Mouse (Mus musculus): ENCODE results near the gene Zranb3. TPM values are rescaled to one million over a fixed set of nuclear protein-coding genes. Genes with fewer than 3 reads are reported as not detected.
A peak's percentile ranks its signal among the peaks of the same experiment; 100 is the strongest.

Zranb3 gene
- polyA plus RNA-seq, 1 experiment from 2014 or later, result 12.9 TPM

DNA sequence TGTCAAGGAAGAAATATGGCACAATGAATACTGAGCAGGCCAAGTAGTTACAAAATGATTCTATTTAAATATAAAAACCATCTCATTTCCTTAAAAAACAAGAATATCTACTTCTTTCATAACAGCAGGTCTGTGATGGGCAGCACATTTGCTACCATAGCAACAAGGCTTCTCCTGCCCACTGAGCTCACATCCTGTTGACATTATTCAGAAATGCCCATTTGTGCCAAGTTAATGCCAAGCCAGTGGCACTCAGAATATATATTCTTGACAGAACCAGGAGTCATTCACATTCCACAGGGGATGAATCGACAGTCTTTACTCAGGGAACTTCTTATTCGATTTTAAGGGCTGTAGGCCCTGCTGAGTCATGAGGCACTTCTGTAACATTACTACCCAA is 127.2 kb downstream of the Zranb3 start:
- Histone ChIP-seq H3K4me1 (ENCODE audit: insufficient read depth) (no peaks in the 10 kb centered on the region), H3K4me3 (ENCODE audit: low read depth, low read length) (no peak overlapping the region), H3K4me2 (no peak overlapping the region), H3K9ac (no peak overlapping the region), H3K9me3 (ENCODE audit: low read depth, low read length) (no peaks in the 10 kb centered on the region), H3K27me3 (ENCODE audit: insufficient read depth, low read length) (no peaks in the 10 kb centered on the region), H3K36me3 (ENCODE audit: insufficient read depth) (no peaks in the 10 kb centered on the region), H3K27ac (ENCODE audit: low read depth) (no peak overlapping the region)
- no peak; the same call in 1 of the 2 replicates for ATAC-seq (ENCODE audit: insufficient read depth)
- 68% methylated on average over 2 of the region's 2 CpGs for WGBS
- DNase-seq, result peak; percentile 13
- no peak for TF ChIP-seq CTCF (IDR thresholded peaks at IDR 0.05; ENCODE audit: low read depth)

GRCm38 (mm10) chr1:127974082-127974481 is 128.8 kb downstream of the Zranb3 start:
- no peaks in the 10 kb centered on the region for H3K9me3 ChIP-seq (ENCODE audit: low read depth, low read length)
- no peaks in the 10 kb centered on the region for H3K4me1 ChIP-seq (ENCODE audit: insufficient read depth)
- no peak for ATAC-seq (ENCODE audit: insufficient read depth)
- H3K27me3 ChIP-seq (ENCODE audit: insufficient read depth, low read length), result no peaks in the 10 kb centered on the region
- H3K4me2 ChIP-seq, result no peak overlapping the region
- TF ChIP-seq CTCF (IDR thresholded peaks at IDR 0.05; ENCODE audit: low read depth), result no peak
- WGBS, result 91% methylated on average over 4 of the region's 4 CpGs
- DNase-seq, result no peak
- no peak overlapping the region for H3K4me3 ChIP-seq (ENCODE audit: low read depth, low read length)
- no peak overlapping the region for H3K27ac ChIP-seq (ENCODE audit: low read depth)
- H3K9ac ChIP-seq, result no peak overlapping the region
- H3K36me3 ChIP-seq (ENCODE audit: insufficient read depth), result no peaks in the 10 kb centered on the region

GRCm38 (mm10) chr1:127970870-127971269 is 132.0 kb downstream of the Zranb3 start:
- Histone ChIP-seq H3K27ac (ENCODE audit: low read depth) (no peak overlapping the region), H3K4me1 (ENCODE audit: insufficient read depth) (no peaks in the 10 kb centered on the region), H3K27me3 (ENCODE audit: insufficient read depth, low read length) (no peaks in the 10 kb centered on the region), H3K4me2 (no peak overlapping the region), H3K9ac (no peak overlapping the region), H3K4me3 (ENCODE audit: low read depth, low read length) (no peak overlapping the region), H3K9me3 (ENCODE audit: low read depth, low read length) (no peaks in the 10 kb centered on the region), H3K36me3 (ENCODE audit: insufficient read depth) (no peaks in the 10 kb centered on the region)
- DNase-seq (no peak), ATAC-seq (ENCODE audit: insufficient read depth) (no peak)
- no peak for TF ChIP-seq CTCF (IDR thresholded peaks at IDR 0.05; ENCODE audit: low read depth)
- 85% methylated on average over 4 of the region's 4 CpGs for WGBS

DNA sequence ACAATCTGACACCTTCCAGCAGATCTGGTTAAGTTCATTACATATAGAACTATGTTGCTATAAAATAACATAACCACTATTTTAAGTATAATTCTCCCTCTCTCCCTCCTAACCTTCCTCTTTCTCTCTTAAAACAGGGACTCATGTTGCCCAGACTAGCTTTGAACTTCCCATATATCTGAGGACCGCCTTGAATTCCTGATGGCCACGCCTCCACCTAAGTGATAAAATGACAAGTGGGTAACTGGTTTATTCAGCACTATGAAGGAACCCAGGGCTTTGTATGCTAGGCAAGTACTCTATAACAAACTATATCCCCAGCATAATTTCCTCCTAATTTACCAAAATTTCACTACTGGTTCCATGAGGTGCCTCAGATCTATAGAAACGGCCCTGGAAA is 139.5 kb downstream of the Zranb3 start:
- whole genome bisulfite sequencing, result 81% methylated on average over 3 of the region's 3 CpGs

DNA sequence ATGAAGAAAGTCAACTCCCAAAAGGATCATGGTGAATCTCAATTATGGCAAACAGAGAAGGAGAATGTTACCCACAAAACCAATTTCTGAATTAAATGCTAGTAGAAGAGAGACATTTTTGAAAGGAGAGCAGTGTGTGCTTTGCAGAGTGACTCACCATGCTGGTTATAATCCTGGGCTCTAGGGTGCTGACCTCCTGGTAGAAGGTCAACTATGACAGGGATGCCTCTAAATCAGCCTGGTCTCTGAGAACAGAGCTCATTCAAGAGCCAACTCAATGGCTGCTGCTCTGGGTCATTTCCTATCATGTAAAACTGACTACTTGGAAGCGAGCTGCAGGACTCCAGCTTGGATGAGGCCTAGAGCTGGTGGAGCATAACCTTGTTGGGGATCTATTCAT is 141.7 kb downstream of the Zranb3 start:
- whole genome bisulfite sequencing, result 100% methylated on average over 1 of the region's 1 CpGs
- TF ChIP-seq CTCF (IDR thresholded peaks at IDR 0.05; ENCODE audit: low read depth), result no peak
- no peak overlapping the region for H3K27ac ChIP-seq (ENCODE audit: low read depth)
- H3K27me3 ChIP-seq (ENCODE audit: insufficient read depth, low read length), result no peaks in the 10 kb centered on the region
- H3K4me2 ChIP-seq, result no peak overlapping the region
- no peak overlapping the region for H3K9ac ChIP-seq
- H3K9me3 ChIP-seq (ENCODE audit: low read depth, low read length), result no peaks in the 10 kb centered on the region
- DNase-seq, result no peak
- H3K36me3 ChIP-seq (ENCODE audit: insufficient read depth), result peaks cover 8% of the 10 kb centered on the region; the same call in 1 of the 2 replicates
- no peak overlapping the region for H3K4me3 ChIP-seq (ENCODE audit: low read depth, low read length)
- H3K4me1 ChIP-seq (ENCODE audit: insufficient read depth), result no peaks in the 10 kb centered on the region
- ATAC-seq (ENCODE audit: insufficient read depth), result no peak

More for the DNA sequence above, 139.5 kb downstream of the Zranb3 start:
- no peak overlapping the region for H3K4me2 ChIP-seq
- no peaks in the 10 kb centered on the region for H3K9me3 ChIP-seq (ENCODE audit: low read depth, low read length)
- H3K36me3 ChIP-seq (ENCODE audit: insufficient read depth), result peaks cover 7% of the 10 kb centered on the region; the same call in 1 of the 2 replicates
- no peaks in the 10 kb centered on the region for H3K4me1 ChIP-seq (ENCODE audit: insufficient read depth)
- ATAC-seq (ENCODE audit: insufficient read depth) (no peak), DNase-seq (no peak)
- no peak for TF ChIP-seq CTCF (IDR thresholded peaks at IDR 0.05; ENCODE audit: low read depth)
- no peak overlapping the region for H3K4me3 ChIP-seq (ENCODE audit: low read depth, low read length)
- H3K27ac ChIP-seq (ENCODE audit: low read depth), result no peak overlapping the region
- no peak overlapping the region for H3K9ac ChIP-seq
- H3K27me3 ChIP-seq (ENCODE audit: insufficient read depth, low read length), result no peaks in the 10 kb centered on the region

DNA sequence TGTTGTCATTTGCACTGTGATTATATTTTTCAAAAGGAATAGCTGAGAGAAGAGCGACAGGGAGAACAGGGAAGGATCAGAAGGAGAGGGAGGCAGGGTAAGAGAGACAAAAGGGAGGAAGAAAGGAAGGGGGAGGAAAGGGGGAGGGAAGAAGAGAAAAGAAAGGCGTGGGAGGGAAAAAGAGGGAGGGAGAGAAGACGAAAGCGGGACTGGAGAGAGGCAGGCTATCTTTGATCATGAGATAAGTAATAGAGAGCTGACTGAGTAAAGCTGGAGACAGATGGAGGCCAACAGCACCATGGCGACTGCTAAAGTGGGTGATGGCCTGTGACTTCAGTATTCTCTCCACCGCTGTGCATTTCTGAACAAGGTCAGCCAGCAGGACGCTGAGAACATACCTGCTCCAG is 143.5 kb downstream of the Zranb3 start:
- Histone ChIP-seq H3K27me3 (ENCODE audit: insufficient read depth, low read length) (no peaks in the 10 kb centered on the region), H3K36me3 (ENCODE audit: insufficient read depth) (peaks cover 8% of the 10 kb centered on the region; the same call in 1 of the 2 replicates), H3K9ac (no peak overlapping the region), H3K27ac (ENCODE audit: low read depth) (peak overlapping the region; percentile 68; the same call in 1 of the 2 replicates), H3K4me2 (no peak overlapping the region), H3K9me3 (ENCODE audit: low read depth, low read length) (no peaks in the 10 kb centered on the region), H3K4me3 (ENCODE audit: low read depth, low read length) (no peak overlapping the region), H3K4me1 (ENCODE audit: insufficient read depth) (no peaks in the 10 kb centered on the region)
- no peak for TF ChIP-seq CTCF (IDR thresholded peaks at IDR 0.05; ENCODE audit: low read depth)
- WGBS, result 32% methylated on average over 7 of the region's 7 CpGs
- ATAC-seq (ENCODE audit: insufficient read depth) (peak; percentile 36; the same call in 1 of the 2 replicates), DNase-seq (peak; percentile 14)

DNA sequence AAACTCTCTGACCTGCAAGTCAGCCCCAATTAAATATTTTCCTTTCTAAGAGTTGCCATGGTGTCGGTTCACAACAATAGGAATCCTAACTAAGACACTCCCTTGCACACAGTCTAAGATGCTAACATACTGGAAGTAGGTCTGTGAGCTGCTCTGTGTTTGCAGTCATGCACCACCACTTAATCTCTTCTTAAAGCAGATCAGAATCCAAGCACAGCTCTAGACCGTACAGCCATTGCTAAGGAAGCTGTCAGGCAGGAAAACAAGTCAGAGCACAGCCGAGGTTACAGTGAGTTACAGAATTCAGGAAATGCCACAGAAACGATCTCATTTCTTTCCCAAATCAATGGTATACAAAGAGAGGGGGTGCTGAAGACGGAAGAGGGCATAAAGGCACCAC is 144.0 kb downstream of the Zranb3 start:
- H3K27me3 ChIP-seq (ENCODE audit: insufficient read depth, low read length), result no peaks in the 10 kb centered on the region
- peak; percentile 75 for ATAC-seq (ENCODE audit: insufficient read depth)
- no peaks in the 10 kb centered on the region for H3K9me3 ChIP-seq (ENCODE audit: low read depth, low read length)
- no peak overlapping the region for H3K9ac ChIP-seq
- DNase-seq, result peak; percentile 44
- WGBS, result 37% methylated on average over 5 of the region's 5 CpGs
- H3K4me2 ChIP-seq, result no peak overlapping the region
- H3K27ac ChIP-seq (ENCODE audit: low read depth), result peak overlapping the region; percentile 68; the same call in 1 of the 2 replicates
- H3K36me3 ChIP-seq (ENCODE audit: insufficient read depth), result peaks cover 8% of the 10 kb centered on the region; the same call in 1 of the 2 replicates
- no peaks in the 10 kb centered on the region for H3K4me1 ChIP-seq (ENCODE audit: insufficient read depth)
- TF ChIP-seq CTCF (IDR thresholded peaks at IDR 0.05; ENCODE audit: low read depth), result no peak
- no peak overlapping the region for H3K4me3 ChIP-seq (ENCODE audit: low read depth, low read length)

All from lung, embryonic 14.5 days (tissue).